Mouse (Mus musculus) cerebellum, adult 2 months (tissue): ENCODE results near the gene Pex6. TPM values are rescaled to one million over a fixed set of nuclear protein-coding genes. Genes with fewer than 3 reads are reported as not detected.
A peak's percentile ranks its signal among the peaks of the same experiment; 100 is the strongest.
"Not testable (repeated sequence)": the region's sequence is repeated elsewhere in the genome, so short reads cannot be mapped to it uniquely, and the experiment has no call there.

Experiments used
- DNase-seq, 2 experiments: peaks; one replicate each; pipeline ENCODE4 v3.0.0; 2021
- H3K27ac ChIP-seq: fragments of 200-500 bp; 2 replicates; pipeline ENCODE4 v1.5.1; 2012; ENCODE audit warnings: low read length, control low read depth, inconsistent platforms; ENCODE audit not compliant: insufficient read depth
- H3K27me3 ChIP-seq: fragments of 200-500 bp; 2 replicates; pipeline ENCODE4 v1.6.1; 2012; ENCODE audit warnings: inconsistent platforms, mild to moderate bottlenecking, low read length, moderate library complexity; ENCODE audit not compliant: control insufficient read depth, insufficient read depth
- H3K4me1 ChIP-seq: fragments of 200-500 bp; 2 replicates; pipeline ENCODE4 v1.6.1; 2011; ENCODE audit warnings: low read length; ENCODE audit not compliant: control insufficient read depth, insufficient read depth
- H3K4me3 ChIP-seq: fragments of 200-500 bp; replicated peaks from 2 replicates; pipeline ENCODE3; 2011; ENCODE audit warnings: mild to moderate bottlenecking, low read depth, low read length, control low read depth; ENCODE audit not compliant: insufficient read depth
- CTCF ChIP-seq: fragments of 200-500 bp; IDR thresholded peaks from 2 replicates; pipeline ENCODE4 v1.5.1; 2011; ENCODE audit warnings: low read depth, mild to moderate bottlenecking, control low read depth, low read length, moderate library complexity, borderline replicate concordance; ENCODE audit not compliant: insufficient read depth
- POLR2A ChIP-seq: fragments of 200-500 bp; IDR thresholded peaks from 2 replicates; pipeline ENCODE4 v1.6.1; 2011; ENCODE audit warnings: low read length, control low read depth, borderline replicate concordance; ENCODE audit not compliant: insufficient read depth
- WGBS: fragments of 180-500 bp; shearing (Covaris S2); methylation state at CpG from one replicate; pipeline ENCODE4 v1.1.7; 2018; 5-methylcytosine and 5-hydroxymethylcytosine counted together
- polyA plus RNA-seq: library from polyadenylated mRNA; depleted of rRNA; stranded (reverse); fragments of >200 nt; gene quantifications from 2 replicates; pipeline ENCODE4 v1.2.3, GENCODE M21; 2012

Gene Pex6
- polyA plus RNA-seq, 1 experiment = 46.5 TPM

DNA sequence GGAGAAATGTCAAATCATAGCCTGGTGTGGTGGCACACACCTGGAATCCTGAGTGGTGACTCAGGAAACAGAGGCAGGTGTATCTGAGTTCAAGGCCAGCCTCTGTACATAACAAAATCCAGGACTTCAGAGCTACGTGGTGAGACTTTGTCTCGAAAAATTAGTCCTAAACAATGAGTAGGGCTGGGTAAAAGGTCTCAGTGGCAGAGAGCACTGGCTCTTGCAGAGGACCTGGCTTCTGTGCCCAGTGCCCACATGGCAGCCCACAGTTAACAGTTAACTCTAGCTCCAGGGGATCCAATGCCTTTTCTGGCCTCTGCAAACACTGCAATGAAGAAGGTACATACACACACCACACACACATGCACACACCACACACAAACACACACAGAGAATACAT is 36.5 kb downstream of the Pex6 start:
- WGBS = 88% methylated on average over 2 of the region's 2 CpGs
- H3K4me1 ChIP-seq = 0 out of 2 replicates have a peak, but pooled peaks cover 4% of the 10 kb centered on the region
- no peak overlapping the region for H3K27ac ChIP-seq
- H3K27me3 ChIP-seq = no peaks in the 10 kb centered on the region
- TF ChIP-seq CTCF (no peak), POLR2A (no peak)
- DNase-seq = no peak
- no peak overlapping the region for H3K4me3 ChIP-seq

DNA sequence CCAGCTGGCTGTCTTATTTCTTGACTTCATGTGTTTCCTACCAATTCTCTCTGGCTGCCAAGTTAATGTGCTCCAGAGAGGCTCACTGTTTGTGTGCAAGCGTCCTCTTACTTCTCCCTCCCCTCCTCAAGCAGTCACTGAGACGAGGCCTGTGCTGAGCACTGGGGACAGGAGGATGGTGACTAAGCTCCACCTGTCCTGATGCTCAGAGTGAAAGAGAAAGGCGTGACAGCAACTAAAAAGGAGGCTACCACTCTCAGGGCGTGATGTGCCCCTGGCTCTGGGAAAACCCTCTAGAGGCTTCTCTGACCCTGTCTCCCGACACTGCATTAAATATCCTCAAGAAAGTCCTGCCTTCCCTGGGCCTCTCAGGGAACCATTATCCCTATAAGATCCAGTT is 38.0 kb downstream of the Pex6 start:
- no peak overlapping the region for H3K27ac ChIP-seq
- H3K27me3 ChIP-seq = no peaks in the 10 kb centered on the region
- H3K4me1 ChIP-seq = 0 out of 2 replicates have a peak, but pooled peaks cover 4% of the 10 kb centered on the region
- DNase-seq = no peak
- 82% methylated on average over 5 of the region's 5 CpGs for WGBS
- no peak overlapping the region for H3K4me3 ChIP-seq
- TF ChIP-seq CTCF (no peak), POLR2A (no peak)

DNA sequence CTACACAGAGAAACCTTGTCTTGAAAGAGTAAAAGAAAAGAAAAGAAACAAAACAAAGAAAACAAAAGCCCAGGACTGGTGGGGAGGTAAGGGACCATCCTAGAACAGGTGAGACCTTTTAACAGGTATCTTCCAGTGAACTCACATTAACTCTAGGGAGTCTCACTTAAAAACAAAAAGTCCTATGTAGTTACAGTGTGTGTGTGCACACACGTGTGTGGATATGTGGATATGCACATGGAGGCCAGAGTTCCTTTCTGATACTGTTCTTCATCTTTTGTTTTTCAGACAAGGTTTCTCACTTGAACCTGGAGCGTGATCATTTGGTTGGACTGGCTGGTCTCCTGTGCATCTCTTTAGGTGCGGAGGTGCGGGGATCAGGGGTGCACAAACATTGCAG is 39.3 kb downstream of the Pex6 start:
- Histone ChIP-seq H3K27me3 (no peaks in the 10 kb centered on the region), H3K4me1 (0 out of 2 replicates have a peak, but pooled peaks cover 4% of the 10 kb centered on the region), H3K4me3 (no peak overlapping the region), H3K27ac (no peak overlapping the region)
- WGBS = 92% methylated on average over 4 of the region's 4 CpGs
- DNase-seq = no peak
- no peak for TF ChIP-seq CTCF

DNA sequence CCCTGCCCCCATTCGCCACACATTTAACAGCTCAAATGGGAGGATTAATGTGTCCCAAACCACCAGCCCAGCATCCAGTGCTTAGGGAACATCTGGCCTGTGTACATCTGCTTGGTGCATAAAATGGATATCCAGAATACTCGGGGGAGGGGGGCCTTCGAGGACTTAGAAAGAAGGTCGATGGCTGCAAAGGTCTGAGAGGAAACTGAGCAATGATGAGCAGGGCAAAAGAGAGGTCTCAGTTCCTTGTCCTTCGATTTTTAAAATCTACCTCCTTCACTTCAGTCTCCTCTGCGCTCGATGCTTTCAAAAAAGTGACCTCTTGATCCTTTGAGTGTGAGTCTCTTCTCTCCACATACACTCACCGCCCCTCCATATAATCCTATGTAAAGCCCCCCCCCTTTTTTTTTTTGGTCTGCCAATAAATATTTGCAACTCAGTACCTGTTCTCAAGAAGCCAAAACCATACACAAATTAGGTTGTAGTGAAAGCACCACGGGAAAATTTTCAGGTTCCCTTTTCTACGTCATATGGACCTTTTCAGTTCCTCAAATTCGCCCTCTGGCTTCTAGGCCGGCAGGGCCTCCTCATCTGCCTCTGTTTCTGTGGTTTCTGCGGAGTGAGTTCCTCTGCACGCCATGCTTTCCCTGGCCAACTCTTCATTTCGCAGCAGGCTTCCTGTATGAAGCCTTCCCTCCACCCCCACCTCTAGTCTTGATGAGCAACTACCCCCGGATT is 40.0 kb downstream of the Pex6 start:
- H3K4me1 ChIP-seq = 0 out of 2 replicates have a peak, but pooled peaks cover 4% of the 10 kb centered on the region
- no peaks in the 10 kb centered on the region for H3K27me3 ChIP-seq
- TF ChIP-seq CTCF = no peak
- TF ChIP-seq POLR2A = no peak
- 21% methylated on average over 16 of the region's 16 CpGs for WGBS
- H3K27ac ChIP-seq = peak overlapping the region; percentile 2; the same call in 1 of the 2 replicates
- H3K4me3 ChIP-seq = peak overlapping the region; percentile 58
- no peak for DNase-seq

DNA sequence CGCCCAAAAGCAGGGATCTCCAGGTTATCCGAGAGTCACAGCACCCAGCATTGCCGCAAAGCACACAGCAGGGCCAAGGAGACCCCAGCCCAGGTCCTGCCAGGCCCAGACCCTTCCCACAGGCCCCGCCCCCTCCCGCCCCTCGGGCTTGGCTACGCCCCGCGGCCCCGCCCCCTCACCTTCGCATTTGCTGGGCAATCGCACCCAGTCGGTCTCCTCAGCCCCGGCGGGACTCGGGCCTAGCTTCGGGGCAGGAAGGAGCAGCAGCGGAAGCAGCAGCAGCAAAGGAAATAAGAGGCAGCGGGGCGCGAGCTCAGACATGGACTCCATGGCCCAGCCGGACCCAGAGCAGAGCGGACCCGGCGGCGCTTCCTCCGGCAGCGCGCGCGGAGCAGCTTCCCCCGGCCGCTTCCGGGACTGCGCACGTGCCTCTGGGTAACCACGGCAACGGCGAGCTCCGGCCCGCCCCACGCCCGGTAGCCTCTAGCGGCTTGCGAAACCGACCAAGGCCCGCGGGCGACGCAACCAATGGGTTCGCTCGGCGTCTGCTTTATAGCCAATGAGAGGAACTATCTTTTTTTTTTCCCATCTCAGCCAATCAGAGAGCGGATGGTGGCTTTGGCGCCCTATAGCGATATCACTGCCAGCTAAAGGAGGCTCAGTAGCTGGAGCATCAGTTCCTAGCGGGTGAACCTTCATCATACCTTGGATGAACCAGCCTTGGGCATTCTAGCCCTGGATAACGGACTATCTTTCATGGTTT is 40.7 kb downstream of the Pex6 start, which contains the start of gene Cnpy3:
Cnpy3 (minus strand) TSS at position 421 of the 763 bp plus-strand sequence.
- DNase-seq = peak; percentile 97 to 100
- 1% methylated on average over 58 of the region's 58 CpGs for WGBS

DNA sequence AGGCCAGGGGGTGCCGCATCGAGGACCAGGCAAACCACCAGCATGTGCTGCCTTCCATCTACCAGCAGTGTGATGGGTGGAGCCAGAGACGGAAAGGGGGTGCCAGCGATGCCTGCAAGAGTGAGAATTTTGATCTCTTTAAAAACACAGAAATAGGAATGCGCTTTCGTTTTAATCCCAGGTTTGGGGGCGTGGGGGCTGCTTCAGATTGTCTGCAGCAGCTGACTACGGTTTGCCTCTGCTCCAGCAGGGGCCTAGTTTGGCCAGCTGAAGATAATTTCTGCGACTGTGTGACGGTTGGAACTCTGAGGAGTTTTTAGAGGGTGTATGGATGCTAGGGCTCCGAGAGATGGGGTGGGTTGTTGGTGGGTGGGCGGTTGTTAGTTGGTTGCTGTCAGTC is 47.5 kb downstream of the Pex6 start:
- Histone ChIP-seq H3K27ac (no peak overlapping the region), H3K4me3 (no peak overlapping the region), H3K4me1 (no peaks in the 10 kb centered on the region), H3K27me3 (no peaks in the 10 kb centered on the region)
- DNase-seq = no peak
- TF ChIP-seq CTCF (no peak), POLR2A (no peak)
- WGBS = 73% methylated on average over 12 of the region's 12 CpGs

More for the DNA sequence above, 40.7 kb downstream of the Pex6 start, which contains the start of gene Cnpy3:
- Histone ChIP-seq H3K27me3 (no peaks in the 10 kb centered on the region), H3K4me1 (0 out of 2 replicates have a peak, but pooled peaks cover 4% of the 10 kb centered on the region), H3K4me3 (peak within 1 kb of the TSS; percentile 58), H3K27ac (peak within 1 kb of the TSS; percentile 40)
- TF ChIP-seq CTCF (no peak), POLR2A (peak; percentile 78; the same call in 1 of the 2 replicates)

DNA sequence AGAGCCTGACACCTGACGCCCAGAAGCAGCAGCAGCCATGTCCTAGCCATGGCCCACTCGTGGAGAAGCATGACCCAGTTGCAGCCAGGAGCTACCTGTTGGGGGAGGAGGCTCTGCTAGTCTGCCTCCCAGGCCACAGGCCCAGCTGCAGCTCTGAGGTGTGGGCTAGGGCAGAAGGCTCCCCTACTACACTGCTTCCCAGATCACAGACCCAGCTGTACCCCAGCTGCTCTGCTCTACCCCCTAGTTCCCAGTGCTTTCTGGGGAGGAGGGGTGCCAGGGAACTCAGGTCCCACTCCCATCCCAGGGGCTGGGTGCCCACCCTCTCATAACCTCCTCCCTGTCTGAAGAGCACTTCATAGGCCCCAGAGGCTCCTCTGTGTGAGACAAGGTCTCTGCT is 52.3 kb downstream of the Pex6 start, which contains the start of gene Ptcra:
Ptcra (minus strand) TSS at position 169 of the 400 bp plus-strand sequence.
- Histone ChIP-seq H3K4me3 (no peak within 1 kb of the TSS), H3K27me3 (no peaks in the 10 kb centered on the region), H3K27ac (no peak within 1 kb of the TSS), H3K4me1 (no peaks in the 10 kb centered on the region)
- 47% methylated on average over 2 of the region's 2 CpGs for WGBS
- no peak for DNase-seq
- TF ChIP-seq POLR2A (no peak), CTCF (no peak)

DNA sequence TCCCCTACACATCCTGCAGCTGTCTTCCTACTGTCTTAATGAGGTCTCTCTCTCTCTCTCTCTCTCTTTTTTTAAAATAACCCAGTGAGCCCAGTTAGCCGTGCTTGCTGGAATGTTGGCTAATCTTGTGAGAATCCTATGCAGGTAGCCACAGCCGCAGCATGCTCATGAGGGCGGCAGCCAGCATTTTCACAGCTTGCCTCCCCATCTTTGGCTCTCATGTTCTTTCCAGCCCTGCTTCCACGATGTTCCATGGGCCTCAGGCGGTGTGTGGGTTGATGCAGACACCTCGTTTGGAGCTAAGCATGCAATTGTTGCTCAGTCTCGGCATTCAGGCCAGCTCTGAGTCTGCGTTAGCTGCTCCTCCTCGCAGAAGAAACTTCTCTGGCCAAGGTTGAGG is 53.7 kb downstream of the Pex6 start:
- not testable (repeated sequence) for H3K4me3 ChIP-seq, H3K27ac ChIP-seq, DNase-seq, H3K4me1 ChIP-seq, H3K27me3 ChIP-seq
- 27% methylated on average over 9 of the region's 9 CpGs for WGBS
